Mouse (Mus musculus) CH12.LX (cell line): ENCODE measurements around the gene Pabpc6. TPM values are rescaled to one million over a fixed set of nuclear protein-coding genes. Genes with fewer than 3 reads are reported as not detected.

Source experiments
- DNase-seq: peaks from one replicate; pipeline ENCODE4 v3.0.0-alpha.2; 2013; ENCODE audit errors: extremely low read depth
- H3K27ac ChIP-seq: 2 replicates; pipeline ENCODE4 v1.5.1; 2012; ENCODE audit warnings: low read depth, mild to moderate bottlenecking, control low read depth, moderate library complexity; ENCODE audit not compliant: insufficient read depth
- H3K27me3 ChIP-seq: replicated peaks from 2 replicates; pipeline ENCODE3; 2012; ENCODE audit warnings: inconsistent platforms
- H3K36me3 ChIP-seq, 2 experiments: replicated peaks in 1 of 2; 2 replicates each; pipeline versions ENCODE3 to v1.6.1; 2012; ENCODE audit warnings: inconsistent platforms in 1 of 2, low read length in 1 of 2, mild to moderate bottlenecking in 1 of 2, mixed read lengths in 1 of 2, moderate library complexity in 1 of 2; ENCODE audit not compliant: control insufficient read depth in 1 of 2, insufficient read depth in 1 of 2
- H3K4me1 ChIP-seq, 2 experiments: 2 replicates each; pipeline ENCODE4 v1.6.1; 2012; ENCODE audit warnings: inconsistent platforms in 1 of 2, moderate library complexity in 1 of 2; ENCODE audit not compliant: insufficient read depth in 2 of 2, control insufficient read depth in 1 of 2
- H3K4me2 ChIP-seq: 2 replicates; pipeline ENCODE4 v1.6.1; 2012; ENCODE audit warnings: low read depth, mild to moderate bottlenecking, control low read depth; ENCODE audit not compliant: poor library complexity, insufficient read depth, severe bottlenecking
- H3K4me3 ChIP-seq, 3 experiments: fragments of 150-350 bp in 1 of 3; sonication (generic) in 1 of 3; replicated peaks in 1 of 3; 2 replicates each; pipeline versions ENCODE3 to v1.5.1; 2011 to 2012; ENCODE audit warnings: low read depth in 2 of 3, low read length in 2 of 3, mild to moderate bottlenecking in 2 of 3, moderate library complexity in 2 of 3, control low read depth in 1 of 3, improper control_type of control experiment in 1 of 3, inconsistent platforms in 1 of 3, mixed read lengths in 1 of 3; ENCODE audit not compliant: poor library complexity in 1 of 3
- H3K79me2 ChIP-seq: replicated peaks from 2 replicates; pipeline ENCODE4 v1.6.1; 2012; ENCODE audit warnings: mild to moderate bottlenecking, moderate library complexity; ENCODE audit not compliant: control insufficient read depth, poor library complexity, insufficient read depth, severe bottlenecking; ENCODE audit errors: extremely low read depth
- H3K9ac ChIP-seq: 2 replicates; pipeline ENCODE4 v1.6.1; 2012; ENCODE audit warnings: low read depth, mild to moderate bottlenecking, control low read depth, moderate library complexity; ENCODE audit not compliant: insufficient read depth
- H3K9me3 ChIP-seq: replicated peaks from 2 replicates; pipeline ENCODE3; 2012; ENCODE audit warnings: low read length, inconsistent platforms, mixed read lengths
- GABPA ChIP-seq: IDR thresholded peaks from 2 replicates; pipeline ENCODE4 v1.6.1; 2012; ENCODE audit warnings: low read depth, low read length, improper control_type of control experiment, inconsistent platforms; ENCODE audit not compliant: insufficient replicate concordance
- HCFC1 ChIP-seq: IDR thresholded peaks from 2 replicates; pipeline ENCODE4 v1.6.1; 2012; ENCODE audit warnings: low read depth, mild to moderate bottlenecking, inconsistent platforms, low read length, improper control_type of control experiment
- JUN ChIP-seq: IDR thresholded peaks from 2 replicates; pipeline ENCODE4 v1.6.1; 2011; ENCODE audit warnings: low read depth, mild to moderate bottlenecking, low read length, improper control_type of control experiment, moderate library complexity; ENCODE audit not compliant: insufficient read depth
- MAX ChIP-seq: IDR thresholded peaks from 2 replicates; pipeline ENCODE4 v1.6.1; 2011; ENCODE audit warnings: low read length, improper control_type of control experiment
- ZC3H11A ChIP-seq: IDR thresholded peaks from 2 replicates; pipeline ENCODE4 v1.6.1; 2012; ENCODE audit warnings: low read depth, mild to moderate bottlenecking, inconsistent platforms, low read length, improper control_type of control experiment
- dilution Hi-C: fragments of 300-500 bp; cut with MboI; formaldehyde crosslinking; loops from 2 replicates; pipeline ENCODE4 v1.14.3; 2020; ENCODE audit warnings: low sequenced_read_pairs; ENCODE audit not compliant: extremely low pct_unique_long_range_greater_than_20kb, extremely low pct_ligation_motif_present
- in situ Hi-C: fragments of 300-500 bp; cut with MboI; formaldehyde crosslinking; loops from 3 replicates; pipeline ENCODE4 v1.14.3; 2019; ENCODE audit warnings: low sequenced_read_pairs, low pct_ligation_motif_present, low pct_unique_long_range_greater_than_20kb, mixed read lengths
- polyA plus RNA-seq: library from polyadenylated mRNA; unstranded; fragments of >175 nt; gene quantifications from 2 replicates; pipeline ENCODE4 v1.2.1, GENCODE M21; 2012; ENCODE audit warnings: low read depth; ENCODE audit not compliant: insufficient read length
- total RNA-seq, 2 experiments: library from RNA; depleted of rRNA; stranded (reverse); fragments of 300-350 nt in 1 of 2; fragments of >200 nt in 1 of 2; gene quantifications; 2 replicates each; pipeline ENCODE4 v1.2.3; 2012 to 2014

Gene Pabpc6
- total and polyA plus RNA-seq, 3 experiments, result not detected

DNA sequence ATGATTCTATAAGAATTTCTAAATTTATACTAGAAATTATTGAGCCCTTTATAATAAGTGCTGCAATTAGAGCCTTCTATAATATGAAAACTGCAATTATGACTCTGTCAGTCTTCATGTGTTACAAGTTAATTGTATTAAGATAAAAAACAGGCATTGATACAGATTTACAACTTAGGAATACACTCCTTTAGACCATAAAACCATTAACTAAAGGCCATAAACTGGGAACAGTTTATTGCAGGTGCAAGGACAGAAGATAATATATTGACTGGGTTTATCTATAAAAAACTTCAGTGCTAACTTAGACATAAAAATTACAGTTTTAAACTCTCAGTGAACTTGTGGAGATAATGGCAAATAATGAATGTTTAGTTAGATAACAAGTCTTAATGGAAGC lies 42.5 kb downstream of the Pabpc6 start:
- in situ Hi-C loops, result no loop called here

More for the DNA sequence above, 42.5 kb downstream of the Pabpc6 start:
- H3K36me3 ChIP-seq, result no peaks in the 10 kb centered on the region
- H3K4me2 ChIP-seq, result no peak overlapping the region
- H3K4me1 ChIP-seq, result no peaks in the 10 kb centered on the region
- no peak overlapping the region for H3K9ac ChIP-seq
- dilution Hi-C loops, result no loop called here
- no peak for TF ChIP-seq HCFC1
- no peak for TF ChIP-seq JUN
- TF ChIP-seq GABPA, result no peak
- TF ChIP-seq MAX, result no peak
- TF ChIP-seq ZC3H11A, result no peak
- no peaks in the 10 kb centered on the region for H3K27me3 ChIP-seq
- no peaks in the 10 kb centered on the region for H3K79me2 ChIP-seq
- no peak overlapping the region for H3K27ac ChIP-seq
- no peak overlapping the region for H3K4me3 ChIP-seq
- H3K9me3 ChIP-seq, result no peaks in the 10 kb centered on the region
- no peak for DNase-seq

Other genes with a start within 250 kb of the Pabpc6 start
- gene Gm17728, start 247.7 kb downstream of the Pabpc6 start, total RNA-seq (2012; rRNA removed), result 0.47 and 0.92 TPM in 2 replicates
- not detected in 2 replicates for gene Gm17728, start 247.7 kb downstream of the Pabpc6 start, total RNA-seq (2014; rRNA removed)
- not detected in 2 replicates for gene Gm17728, start 247.7 kb downstream of the Pabpc6 start, polyA plus RNA-seq